Mouse (Mus musculus): Measurements from ENCODE around the gene Ppt2.

GRCm38 (mm10) chr17:34604511-34605237, 23.6 kb downstream of the Ppt2 start:
- TF ChIP-seq CTCF (IDR thresholded peaks at IDR 0.05; ENCODE audit: control insufficient read depth, insufficient read depth, insufficient replicate concordance, low read depth, low read length) (no peak), POLR2A (IDR thresholded peaks at IDR 0.05; ENCODE audit: control insufficient read depth, low read depth, low read length) (no peak)

All from testis, adult 2 months (tissue).